Mouse (Mus musculus) lung, adult 18-20 months (tissue): ENCODE data around the gene Zfpm1.

Source experiments
- DNase-seq, 2 experiments: peaks; one replicate each; pipeline ENCODE4 v3.0.0; 2022; ENCODE audit warnings: mixed read lengths in 2 of 2

The Zfpm1 gene

GRCm38 (mm10) chr8:122329553-122330239 is 47.8 kb downstream of the Zfpm1 start:
- no peak for DNase-seq

- DNase-seq = no peak
Measured at GRCm38 (mm10) chr8:122330446-122331133, 48.6 kb downstream of the Zfpm1 start.

GRCm38 (mm10) chr8:122331134-122331523 is 49.2 kb downstream of the Zfpm1 start:
- peak; percentile 60 to 65 for DNase-seq

GRCm38 (mm10) chr8:122332753-122333506 is 51.0 kb downstream of the Zfpm1 start:
- peak; percentile 80 to 84 for DNase-seq

GRCm38 (mm10) chr8:122333531-122333930 is 51.6 kb downstream of the Zfpm1 start:
- no peak for DNase-seq

GRCm38 (mm10) chr8:122334791-122335490 is 53.0 kb downstream of the Zfpm1 start:
- no peak for DNase-seq

- peak; percentile 59 to 61 for DNase-seq
Measured at GRCm38 (mm10) chr8:122335638-122336250, 53.8 kb downstream of the Zfpm1 start.

- peak; percentile 45 to 56 for DNase-seq
Measured at GRCm38 (mm10) chr8:122336251-122336910, 54.4 kb downstream of the Zfpm1 start.

GRCm38 (mm10) chr8:122338852-122339251 is 56.9 kb downstream of the Zfpm1 start:
- DNase-seq = no peak

GRCm38 (mm10) chr8:122340761-122341160 is 58.8 kb downstream of the Zfpm1 start:
- no peak for DNase-seq

GRCm38 (mm10) chr8:122341790-122342189 is 59.8 kb downstream of the Zfpm1 start:
- DNase-seq = no peak

GRCm38 (mm10) chr8:122342362-122342761 is 60.4 kb downstream of the Zfpm1 start:
- DNase-seq = no peak

GRCm38 (mm10) chr8:122342806-122343209 is 60.9 kb downstream of the Zfpm1 start:
- DNase-seq = peak in 1 of 2 experiments; percentile 45

- DNase-seq = no peak
Measured at GRCm38 (mm10) chr8:122343341-122343740, 61.4 kb downstream of the Zfpm1 start.

- no peak for DNase-seq
Measured at GRCm38 (mm10) chr8:122343758-122344157, 61.8 kb downstream of the Zfpm1 start.

- DNase-seq = no peak
Measured at GRCm38 (mm10) chr8:122344219-122344618, 62.3 kb downstream of the Zfpm1 start.

- no peak for DNase-seq
Measured at GRCm38 (mm10) chr8:122345181-122346095, 63.5 kb downstream of the Zfpm1 start.

GRCm38 (mm10) chr8:122347811-122348552 is 66.0 kb downstream of the Zfpm1 start:
- no peak for DNase-seq

- DNase-seq = no peak
Measured at GRCm38 (mm10) chr8:122349357-122350297, 67.7 kb downstream of the Zfpm1 start.
